Mouse (Mus musculus) inflammation-experienced regulatory T-cells (primary cell): ENCODE data around the gene Hist2h2aa2. TPM values are rescaled to one million over a fixed set of nuclear protein-coding genes. Genes with fewer than 3 reads are reported as not detected.

Experiments
- polyA plus RNA-seq, 2 experiments: library from polyadenylated mRNA; unstranded; fragments of 100-300 nt; shearing (Covaris generic); gene quantifications; one replicate each; pipeline ENCODE4 v1.2.1; 2017

Gene Hist2h2aa2
- polyA plus RNA-seq = 100 to 1,000 TPM in 1 of 2 experiments, 10 to 100 TPM in 1; 64.9 to 115 TPM

DNA sequence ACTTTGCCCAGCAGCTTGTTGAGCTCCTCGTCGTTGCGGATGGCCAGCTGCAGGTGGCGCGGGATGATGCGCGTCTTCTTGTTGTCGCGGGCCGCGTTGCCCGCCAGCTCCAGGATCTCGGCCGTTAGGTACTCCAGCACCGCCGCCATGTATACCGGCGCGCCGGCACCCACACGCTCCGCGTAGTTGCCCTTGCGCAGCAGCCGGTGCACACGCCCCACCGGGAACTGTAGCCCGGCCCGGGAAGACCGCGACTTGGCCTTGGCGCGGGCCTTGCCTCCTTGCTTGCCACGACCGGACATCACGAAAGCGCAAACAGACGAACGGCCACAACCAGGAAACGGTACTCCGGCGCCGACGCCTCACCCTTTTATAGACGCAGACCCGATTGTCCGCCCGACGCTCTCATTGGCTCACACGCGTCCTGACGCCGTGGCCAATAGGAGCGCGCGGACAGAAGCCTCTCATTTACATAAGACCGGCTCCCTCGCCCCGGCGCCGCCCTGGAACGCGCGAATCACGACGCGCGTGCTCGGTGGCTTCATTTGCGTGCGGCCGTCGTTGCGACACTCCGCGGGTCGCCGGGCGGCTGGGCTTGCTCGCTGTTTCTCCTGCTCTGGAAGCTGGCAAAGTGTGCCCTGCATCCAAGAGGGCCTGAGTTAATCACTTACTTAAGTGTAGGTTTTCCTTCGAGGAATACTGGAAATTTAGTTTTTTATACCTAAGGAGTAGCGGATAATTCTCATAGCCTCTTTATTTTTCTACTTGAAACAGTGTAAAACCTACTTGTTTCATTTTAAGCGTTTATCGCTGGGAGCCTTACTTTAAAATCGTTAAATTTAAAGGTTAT, at the start of gene Hist2h2aa2:
Gene Hist2h2aa2, minus strand, starts transcription at position 328 of the 850 bp plus-strand sequence.

GRCm38 (mm10) chr3:96269511-96270474, 29.7 kb upstream of the Hist2h2aa2 start, which contains the start of gene Hist2h2bb:
Hist2h2bb (plus strand) TSS chr3:96269752.

DNA sequence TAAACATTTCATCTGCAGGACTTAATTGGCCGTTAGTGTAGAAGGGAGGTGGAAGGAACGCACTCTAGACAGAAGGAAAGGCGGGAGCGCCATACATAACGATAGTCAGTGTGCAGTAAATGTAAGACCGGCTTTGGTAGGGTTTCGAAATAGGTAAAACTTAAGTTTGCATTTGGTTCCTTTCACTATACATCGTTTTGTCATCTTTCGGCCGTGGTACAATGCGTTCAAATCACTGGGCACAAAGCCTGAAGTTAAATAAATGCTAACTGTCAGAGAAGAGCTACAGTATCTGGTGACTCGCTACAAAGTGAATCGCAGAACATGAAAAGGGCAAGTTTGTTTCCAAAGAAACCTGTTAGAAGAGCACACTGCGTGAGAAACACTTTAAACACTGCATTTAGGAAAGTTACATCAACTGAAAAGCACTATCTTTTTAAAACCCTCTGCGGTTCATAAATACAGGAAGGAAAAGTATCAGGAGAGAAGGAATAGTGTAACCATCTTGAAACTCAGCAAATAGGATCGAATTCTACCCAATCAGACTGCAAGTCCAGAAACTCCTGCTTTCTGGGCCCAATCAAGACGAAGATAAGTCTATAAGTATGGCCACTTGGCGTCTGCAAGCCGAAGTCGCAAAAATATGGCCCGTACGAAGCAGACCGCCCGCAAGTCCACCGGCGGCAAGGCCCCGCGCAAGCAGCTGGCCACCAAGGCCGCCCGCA, 28.1 kb upstream of the Hist2h2aa2 start, which contains the start of gene Hist2h3b:
Gene Hist2h3b, plus strand, starts transcription at position 604 of the 725 bp plus-strand sequence.

DNA sequence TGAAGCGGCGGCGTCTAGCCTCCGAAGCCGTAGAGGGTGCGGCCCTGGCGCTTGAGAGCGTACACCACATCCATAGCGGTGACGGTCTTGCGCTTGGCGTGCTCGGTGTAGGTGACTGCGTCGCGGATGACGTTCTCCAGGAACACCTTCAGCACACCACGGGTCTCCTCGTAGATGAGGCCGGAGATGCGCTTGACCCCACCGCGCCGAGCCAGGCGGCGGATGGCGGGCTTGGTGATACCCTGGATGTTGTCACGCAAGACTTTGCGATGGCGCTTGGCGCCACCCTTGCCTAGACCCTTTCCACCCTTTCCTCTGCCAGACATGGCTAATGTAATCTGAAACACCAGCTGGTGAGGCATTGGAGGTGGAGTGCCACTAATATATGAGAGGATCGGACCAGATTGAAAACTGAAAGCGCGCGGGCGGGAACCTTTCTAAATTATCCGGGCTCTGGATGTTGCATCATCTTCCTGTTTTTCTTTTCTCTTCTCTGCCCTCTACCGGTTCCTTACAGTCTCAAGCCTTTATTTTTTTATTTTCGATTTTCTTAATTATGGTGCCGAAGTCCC, 23.0 kb upstream of the Hist2h2aa2 start, which contains the start of gene Hist2h4:
Gene Hist2h4, minus strand, starts transcription at position 333 of the 572 bp plus-strand sequence.

GRCm38 (mm10) chr3:96246427-96246856, 6.4 kb upstream of the Hist2h2aa2 start, which contains the start of gene Hist2h3c1:
Hist2h3c1 (plus strand) TSS chr3:96246685.

GRCm38 (mm10) chr3:96245003-96245886, 5.2 kb upstream of the Hist2h2aa2 start, which contains the start of gene Hist2h2aa1:
Hist2h2aa1 (plus strand) TSS chr3:96245497.

DNA sequence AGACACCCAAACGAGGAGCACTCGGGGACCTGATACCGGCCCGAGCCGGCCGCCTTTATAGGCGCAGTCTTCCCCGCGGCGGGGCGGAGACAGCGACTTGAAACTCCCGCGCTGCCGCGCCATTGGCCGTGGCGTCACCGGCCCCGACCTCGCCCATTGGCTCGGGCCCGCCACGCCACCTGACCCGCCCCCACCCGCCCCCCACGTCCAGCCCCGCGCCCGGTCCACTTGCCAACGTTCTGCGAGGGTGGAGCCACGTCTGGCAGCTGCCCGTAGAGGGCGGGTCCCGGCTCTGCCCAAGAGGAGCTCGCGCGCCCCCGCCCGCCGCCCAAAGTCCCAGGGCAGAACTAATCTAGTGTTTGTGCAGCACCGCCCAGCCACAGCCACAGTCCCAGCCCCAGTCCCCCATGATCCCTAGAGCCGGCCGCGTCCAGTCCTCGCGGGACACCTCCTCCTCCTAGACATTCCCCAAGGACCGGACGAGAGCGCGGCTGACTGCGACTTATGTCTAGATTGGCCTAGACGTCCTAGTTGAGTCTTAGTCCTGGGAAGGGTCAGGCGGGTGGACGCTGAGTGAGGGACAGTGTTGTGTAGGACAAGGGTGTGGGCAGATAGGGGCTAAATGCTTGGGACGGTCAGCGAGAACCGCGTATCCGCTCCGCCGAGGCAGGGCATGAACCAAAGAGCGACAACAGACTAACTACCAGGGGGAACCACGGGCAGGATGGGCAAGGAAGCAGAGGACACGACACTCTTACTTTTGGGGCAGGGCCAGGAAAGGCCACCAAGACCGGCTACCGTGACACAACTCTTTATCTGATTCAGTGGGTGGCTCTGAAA, 902 bp downstream of the Hist2h2aa2 start, which contains the start of gene Hist2h3c2:
Gene Hist2h3c2, minus strand, starts transcription at position 174 of the 840 bp plus-strand sequence.

GRCm38 (mm10) chr3:96220765-96221639, 19.1 kb downstream of the Hist2h2aa2 start, which contains the start of the genes Hist2h2ac and Hist2h2be:
Hist2h2ac (minus strand) TSS chr3:96220880.
Hist2h2be (plus strand) TSS chr3:96221119.

DNA sequence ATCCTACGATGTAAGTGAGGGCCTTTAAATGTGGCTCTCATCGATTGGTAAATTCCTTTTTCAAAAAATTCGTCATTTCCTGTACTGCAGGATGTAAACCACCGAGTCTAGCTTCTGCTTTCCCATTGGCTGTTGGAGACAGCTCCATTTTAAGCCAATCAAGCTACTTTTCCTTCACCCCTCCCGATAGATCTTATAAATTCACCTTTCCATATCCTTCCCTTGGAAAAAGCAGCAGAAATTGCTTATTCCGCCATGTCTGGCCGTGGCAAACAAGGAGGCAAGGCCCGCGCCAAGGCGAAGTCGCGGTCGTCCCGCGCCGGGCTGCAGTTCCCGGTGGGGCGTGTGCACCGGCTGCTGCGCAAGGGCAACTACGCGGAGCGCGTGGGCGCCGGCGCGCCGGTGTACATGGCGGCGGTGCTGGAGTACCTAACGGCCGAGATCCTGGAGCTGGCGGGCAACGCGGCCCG, 20.4 kb downstream of the Hist2h2aa2 start, which contains the start of the genes Bola1 and Hist2h2ab:
Gene Bola1, minus strand, starts transcription at position 49 of the 470 bp plus-strand sequence.
Gene Hist2h2ab, plus strand, starts transcription at position 205 of the 470 bp plus-strand sequence.

Other genes starting within 250 kb of the Hist2h2aa2 start
- gene Plekho1, start 244.3 kb downstream of the Hist2h2aa2 start, polyA plus RNA-seq = 10 to 100 TPM; 11.5 to 14.0 TPM
- 10 to 100 TPM; 22.0 to 26.8 TPM for gene Vps45, start 181.8 kb downstream of the Hist2h2aa2 start, polyA plus RNA-seq
- 10 to 100 TPM; 16.6 to 20.0 TPM for gene Otud7b, start 135.7 kb downstream of the Hist2h2aa2 start, polyA plus RNA-seq
- gene Mtmr11, start 78.3 kb downstream of the Hist2h2aa2 start, polyA plus RNA-seq = 1 to 10 TPM in 1 of 2 experiments, under 1 TPM in 1; 0.95 to 3.8 TPM
- 100 to 1,000 TPM; 127 to 153 TPM for gene Sf3b4, start 67.9 kb downstream of the Hist2h2aa2 start, polyA plus RNA-seq
- gene Sv2a, start 59.1 kb downstream of the Hist2h2aa2 start, polyA plus RNA-seq = 1 to 10 TPM; 2.4 to 2.7 TPM
- gene Bola1, start 20.6 kb downstream of the Hist2h2aa2 start, polyA plus RNA-seq = 10 to 100 TPM; 23.2 to 32.3 TPM
- 1 to 10 TPM in 1 of 2 experiments, under 1 TPM in 1; 0.87 to 3.8 TPM for gene Hist2h2ab, start 20.4 kb downstream of the Hist2h2aa2 start, polyA plus RNA-seq
- gene Hist2h2ac, start 19.4 kb downstream of the Hist2h2aa2 start, polyA plus RNA-seq = 10 to 100 TPM in 1 of 2 experiments, 1 to 10 TPM in 1; 8.1 to 16.9 TPM
- 1 to 10 TPM; 4.7 to 5.5 TPM for gene Hist2h2be, start 19.2 kb downstream of the Hist2h2aa2 start, polyA plus RNA-seq
- 1 to 10 TPM in 1 of 2 experiments, under 1 TPM in 1; 0.34 to 1.4 TPM for gene Hist2h3c2, start 1.1 kb downstream of the Hist2h2aa2 start, polyA plus RNA-seq
- gene Hist2h2aa1, start 5.2 kb upstream of the Hist2h2aa2 start, polyA plus RNA-seq = 1 to 10 TPM in 1 of 2 experiments, not detected in 1; 1.5 TPM
- gene Hist2h3c1, start 6.4 kb upstream of the Hist2h2aa2 start, polyA plus RNA-seq = not detected
- gene Hist2h4, start 23.0 kb upstream of the Hist2h2aa2 start, polyA plus RNA-seq = 1 to 10 TPM; 5.2 to 5.3 TPM
- 10 to 100 TPM in 1 of 2 experiments, 1 to 10 TPM in 1; 8.0 to 10.3 TPM for gene Hist2h3b, start 28.4 kb upstream of the Hist2h2aa2 start, polyA plus RNA-seq
- gene Hist2h2bb, start 29.5 kb upstream of the Hist2h2aa2 start, polyA plus RNA-seq = 10 to 100 TPM in 1 of 2 experiments, 1 to 10 TPM in 1; 8.1 to 21.6 TPM
- not detected for gene Fcgr1, start 53.7 kb upstream of the Hist2h2aa2 start, polyA plus RNA-seq
- 1 to 10 TPM in 1 of 2 experiments, not detected in 1; 1.5 TPM for gene BC107364, start 212.0 kb upstream of the Hist2h2aa2 start, polyA plus RNA-seq